Mouse (Mus musculus) G1E (cell line): ENCODE results near the gene Reck. TPM values are rescaled to one million over a fixed set of nuclear protein-coding genes. Genes with fewer than 3 reads are reported as not detected.

Experiments
- ATAC-seq: 2 replicates; pipeline ENCODE4 v1.8.0; 2016; ENCODE audit warnings: mild to moderate bottlenecking; ENCODE audit not compliant: insufficient number of reproducible peaks, poor library complexity, low FRiP score, severe bottlenecking; ENCODE audit errors: extremely low read depth
- DNase-seq: peaks from one replicate; pipeline ENCODE4 v3.0.0; 2012; ENCODE audit warnings: low spot score
- H3K27me3 ChIP-seq: 2 replicates; pipeline ENCODE4 v1.6.1; 2012; ENCODE audit warnings: mild to moderate bottlenecking, low read length, inconsistent platforms; ENCODE audit not compliant: insufficient read depth
- H3K36me3 ChIP-seq: replicated peaks from 2 replicates; pipeline ENCODE3; 2012; ENCODE audit warnings: mild to moderate bottlenecking, inconsistent platforms
- H3K4me1 ChIP-seq: 2 replicates; pipeline ENCODE4 v1.6.1; 2012; ENCODE audit warnings: low read depth, low read length, inconsistent platforms, mixed read lengths; ENCODE audit not compliant: insufficient read depth
- H3K4me3 ChIP-seq: 2 replicates; pipeline ENCODE4 v1.5.1; 2012; ENCODE audit warnings: low read depth, mild to moderate bottlenecking, inconsistent platforms, low read length, moderate library complexity, mixed read lengths
- H3K9me3 ChIP-seq: replicated peaks from 2 replicates; pipeline ENCODE4 v1.6.1; 2012; ENCODE audit warnings: inconsistent platforms
- CTCF ChIP-seq: IDR thresholded peaks from 2 replicates; pipeline ENCODE4 v1.5.1; 2012; ENCODE audit warnings: low read depth, low read length, inconsistent platforms, mixed read lengths
- GATA1 ChIP-seq: IDR thresholded peaks from 2 replicates; pipeline ENCODE4 v1.6.1; 2012; ENCODE audit warnings: borderline replicate concordance, low read length, inconsistent platforms, mixed read lengths
- GATA2 ChIP-seq: IDR thresholded peaks from 2 replicates; pipeline ENCODE4 v1.6.1; 2012; ENCODE audit warnings: low read depth, low read length, inconsistent platforms, borderline replicate concordance
- POLR2AphosphoS5 ChIP-seq: IDR thresholded peaks from 2 replicates; pipeline ENCODE4 v1.6.1; 2012; ENCODE audit warnings: low read depth, low read length, inconsistent platforms; ENCODE audit not compliant: insufficient replicate concordance
- TAL1 ChIP-seq: conservative IDR thresholded peaks from 2 replicates; pipeline ENCODE4 v1.6.1; 2012; ENCODE audit warnings: low read depth, low read length, inconsistent platforms, mixed read lengths
- polyA plus RNA-seq: library from polyadenylated mRNA; stranded (reverse); fragments of >175 nt; gene quantifications from 2 replicates; pipeline ENCODE4 v1.2.3, GENCODE M21; 2012
- total RNA-seq, 2 experiments: library from RNA; stranded (forward) in 1 of 2; stranded (reverse) in 1 of 2; fragments of 200-1000 nt in 1 of 2; fragments of >200 nt in 1 of 2; fragmentation: Nextera tagmentation in 1 of 2; gene quantifications; 2 replicates each; pipeline ENCODE4 v1.2.3; 2014 to 2017

The Reck gene
- total and polyA plus RNA-seq, 3 experiments = 0.02 to 0.71 TPM; not detected in 1

- Histone ChIP-seq H3K4me1 (peaks cover 22% of the 10 kb centered on the region), H3K4me3 (peak overlapping the region; percentile 47; the same call in 1 of the 2 replicates)
- no peak for TF ChIP-seq POLR2AphosphoS5
- TF ChIP-seq GATA2 = no peak
- no peak for TF ChIP-seq GATA1
- peak; percentile 73; the same call in 1 of the 2 replicates for TF ChIP-seq CTCF
- TF ChIP-seq TAL1 = no peak
These were observed 106.9 kb downstream of the Reck start for GRCm38 (mm10) chr4:43982053-43982732.

GRCm38 (mm10) chr4:43983181-43983580 is 107.9 kb downstream of the Reck start, which contains the start of gene Ccin:
Gene Ccin (plus strand): TSS chr4:43983483.
- H3K4me1 ChIP-seq = peaks cover 22% of the 10 kb centered on the region
- peaks cover 24% of the 10 kb centered on the region for H3K27me3 ChIP-seq
- DNase-seq (no peak), ATAC-seq (no peak)
- no peaks in the 10 kb centered on the region for H3K9me3 ChIP-seq
- peaks cover 27% of the 10 kb centered on the region for H3K36me3 ChIP-seq
- H3K4me3 ChIP-seq = peak within 1 kb of the TSS; percentile 47; the same call in 1 of the 2 replicates
- TF ChIP-seq TAL1 = no peak
- no peak for TF ChIP-seq GATA2
- TF ChIP-seq POLR2AphosphoS5 = no peak
- no peak for TF ChIP-seq GATA1
- no peak for TF ChIP-seq CTCF

More at GRCm38 (mm10) chr4:43982053-43982732, 106.9 kb downstream of the Reck start:
- DNase-seq = peak; percentile 84
- Histone ChIP-seq H3K36me3 (peaks cover 37% of the 10 kb centered on the region), H3K9me3 (no peaks in the 10 kb centered on the region), H3K27me3 (peaks cover 21% of the 10 kb centered on the region)
- ATAC-seq = peak; percentile 68

DNA sequence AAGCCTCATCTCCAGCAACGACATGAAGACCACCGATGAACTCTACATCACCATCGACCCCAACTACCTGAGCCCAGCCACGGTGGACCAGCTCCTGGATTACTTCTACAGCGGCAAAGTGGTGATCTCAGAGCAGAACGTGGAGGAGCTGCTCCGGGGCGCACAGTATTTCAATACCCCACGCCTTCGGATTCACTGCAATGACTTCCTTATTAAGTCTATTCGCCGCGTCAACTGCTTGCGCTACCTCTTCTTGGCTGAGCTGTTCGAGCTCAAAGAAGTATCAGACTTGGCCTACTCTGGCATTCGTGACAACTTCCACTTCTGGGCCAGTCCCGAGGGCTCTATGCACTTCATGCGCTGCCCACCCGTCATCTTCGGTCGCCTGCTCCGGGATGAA is 108.4 kb downstream of the Reck start:
- peaks cover 22% of the 10 kb centered on the region for H3K4me1 ChIP-seq
- H3K9me3 ChIP-seq = no peaks in the 10 kb centered on the region
- DNase-seq (no peak), ATAC-seq (no peak)
- peaks cover 26% of the 10 kb centered on the region for H3K27me3 ChIP-seq
- TF ChIP-seq GATA1 (no peak), POLR2AphosphoS5 (no peak), CTCF (no peak), TAL1 (no peak), GATA2 (no peak)
- H3K4me3 ChIP-seq = no peak overlapping the region
- peaks cover 21% of the 10 kb centered on the region for H3K36me3 ChIP-seq

DNA sequence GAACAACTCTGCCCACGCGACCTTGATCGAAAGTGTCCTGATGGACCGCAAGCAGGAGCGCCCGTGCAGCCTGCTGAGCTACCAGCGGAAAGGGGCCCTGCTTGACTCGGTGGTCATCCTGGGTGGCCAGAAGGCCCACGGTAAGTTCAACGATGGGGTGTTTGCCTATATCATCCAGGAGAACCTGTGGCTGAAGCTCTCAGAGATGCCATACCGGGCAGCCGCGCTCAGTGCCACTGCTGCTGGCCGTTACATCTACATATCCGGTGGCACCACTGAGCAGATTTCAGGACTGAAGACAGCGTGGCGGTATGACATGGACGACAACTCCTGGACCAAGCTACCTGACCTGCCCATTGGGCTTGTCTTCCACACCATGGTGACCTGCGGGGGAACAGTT is 109.0 kb downstream of the Reck start:
- peaks cover 19% of the 10 kb centered on the region for H3K4me1 ChIP-seq
- peaks cover 30% of the 10 kb centered on the region for H3K27me3 ChIP-seq
- no peak overlapping the region for H3K4me3 ChIP-seq
- DNase-seq = no peak
- H3K9me3 ChIP-seq = no peaks in the 10 kb centered on the region
- TF ChIP-seq GATA1 (no peak), POLR2AphosphoS5 (no peak), TAL1 (no peak), GATA2 (no peak), CTCF (no peak)
- H3K36me3 ChIP-seq = peaks cover 15% of the 10 kb centered on the region
- no peak for ATAC-seq

- H3K4me3 ChIP-seq = no peak overlapping the region
- ATAC-seq = no peak
- H3K4me1 ChIP-seq = peaks cover 5% of the 10 kb centered on the region
- no peaks in the 10 kb centered on the region for H3K9me3 ChIP-seq
- H3K36me3 ChIP-seq = no peaks in the 10 kb centered on the region
- peaks cover 30% of the 10 kb centered on the region for H3K27me3 ChIP-seq
- TF ChIP-seq GATA2 (no peak), CTCF (no peak), GATA1 (no peak), POLR2AphosphoS5 (no peak), TAL1 (no peak)
- DNase-seq = no peak
These were observed 113.6 kb downstream of the Reck start for GRCm38 (mm10) chr4:43988976-43989375.

GRCm38 (mm10) chr4:43993072-43993471 is 117.7 kb downstream of the Reck start:
- Histone ChIP-seq H3K4me1 (peaks cover 5% of the 10 kb centered on the region), H3K9me3 (no peaks in the 10 kb centered on the region), H3K36me3 (no peaks in the 10 kb centered on the region), H3K27me3 (peaks cover 11% of the 10 kb centered on the region), H3K4me3 (no peak overlapping the region)
- DNase-seq (no peak), ATAC-seq (no peak)
- TF ChIP-seq GATA2 (no peak), GATA1 (no peak), POLR2AphosphoS5 (no peak), TAL1 (no peak), CTCF (no peak)
